8 mouse cellular contexts compared by ENCODE assay signal in the genomic region with DNA sequence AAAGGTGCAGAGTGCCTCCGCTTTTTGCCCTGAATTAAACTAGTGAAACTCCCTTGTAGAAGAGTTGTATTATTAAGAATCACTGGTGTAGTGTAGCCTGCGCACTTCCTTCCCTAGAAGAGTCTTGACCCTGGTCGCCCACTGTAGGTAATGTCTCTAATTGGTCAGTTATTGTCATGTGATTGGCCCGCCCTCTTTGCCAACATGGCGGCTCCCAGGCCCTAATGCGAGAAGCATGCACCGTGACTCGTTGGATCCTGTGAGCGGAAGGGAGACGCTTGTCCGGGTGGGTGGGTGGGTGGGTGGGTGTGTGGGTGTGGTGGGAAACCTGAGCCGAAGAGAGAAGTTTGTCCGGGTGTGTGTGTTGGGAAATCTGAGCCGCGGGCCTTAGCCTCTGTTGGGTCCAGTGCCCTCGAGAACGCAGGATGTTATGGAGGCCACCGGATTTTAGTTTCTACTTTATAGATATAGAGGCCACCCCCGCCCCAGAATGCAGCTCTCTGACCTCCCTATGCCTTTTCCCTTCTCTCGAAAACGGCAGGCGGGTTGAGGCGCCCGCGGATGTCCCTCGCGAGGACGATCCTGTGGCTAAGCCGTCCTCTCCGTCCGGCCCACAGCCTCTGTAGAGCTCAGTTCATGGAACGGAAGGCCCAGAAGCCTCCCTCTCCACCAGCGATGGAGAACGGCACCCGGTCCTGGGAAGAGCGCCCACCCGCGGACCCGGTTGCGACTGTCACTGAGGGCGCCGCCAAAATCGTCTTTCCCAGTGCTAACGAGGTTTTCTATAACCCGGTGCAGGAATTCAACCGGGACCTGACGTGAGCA. TPM values are rescaled to one million over a fixed set of nuclear protein-coding genes. Genes with fewer than 3 reads are reported as not detected.
DNase-seq lines count a peak whose midpoint lies in the region; ATAC-seq and TF ChIP-seq lines count a peak whose summit lies in the region.

No protein-coding gene starts in this region.

- no peaks in the 10 kb centered on the region for H3K27me3 ChIP-seq in G1E (ENCODE audit: insufficient read depth, low read length)
- no peaks in the 10 kb centered on the region for H3K27me3 ChIP-seq in forebrain, postnatal 0 days (ENCODE audit: insufficient read depth, low read length)
- H3K27me3 ChIP-seq in lung, embryonic 15.5 days, result no peaks in the 10 kb centered on the region
- no peaks in the 10 kb centered on the region for H3K27me3 ChIP-seq in thymus, adult 2 months (ENCODE audit: control insufficient read depth, insufficient read depth, low read length)

- peaks cover 57% of the 10 kb centered on the region for H3K36me3 ChIP-seq in G1E (replicated peaks)
- 0 out of 2 replicates have a peak, but pooled peaks cover 5% of the 10 kb centered on the region for H3K36me3 ChIP-seq in forebrain, postnatal 0 days (ENCODE audit: insufficient read depth)
- H3K36me3 ChIP-seq in lung, embryonic 15.5 days, result peaks cover 18% of the 10 kb centered on the region
- H3K36me3 ChIP-seq in thymus, adult 2 months (ENCODE audit: control insufficient read depth, insufficient read depth, low read length), result no peaks in the 10 kb centered on the region

- WGBS in forebrain, postnatal 0 days, result 2% methylated on average over 47 of the region's 47 CpGs
- under 1% methylated on average over 47 of the region's 47 CpGs for whole genome bisulfite sequencing in lung, embryonic 15.5 days
- under 1% methylated on average over 47 of the region's 47 CpGs for WGBS in thymus, adult 2 months

- H3K9ac ChIP-seq in forebrain, postnatal 0 days, result peak overlapping the region; percentile 68
- H3K9ac ChIP-seq in lung, embryonic 15.5 days, result peak overlapping the region; percentile 75

- 0 out of 2 replicates have a peak, but pooled peaks have one; percentile 17 for TF ChIP-seq POLR2A in thymus, adult 2 months (IDR thresholded peaks at IDR 0.05; ENCODE audit: control insufficient read depth, extremely low read depth, insufficient read depth, low read length, poor library complexity)

- H3K9me3 ChIP-seq in G1E (replicated peaks), result no peaks in the 10 kb centered on the region
- H3K9me3 ChIP-seq in forebrain, postnatal 0 days (ENCODE audit: low read length), result no peaks in the 10 kb centered on the region
- no peaks in the 10 kb centered on the region for H3K9me3 ChIP-seq in lung, embryonic 15.5 days

- peak overlapping the region; percentile 88 for H3K4me3 ChIP-seq in G1E (ENCODE audit: low read depth, low read length)
- peak overlapping the region; percentile 78 for H3K4me3 ChIP-seq in forebrain, postnatal 0 days (ENCODE audit: low read depth, low read length)
- peak overlapping the region; percentile 91 for H3K4me3 ChIP-seq in lung, embryonic 15.5 days
- peak overlapping the region; percentile 44 for H3K4me3 ChIP-seq in thymus, adult 2 months (ENCODE audit: control insufficient read depth, insufficient read depth, low read length)

- H3K4me2 ChIP-seq in forebrain, postnatal 0 days (ENCODE audit: low read depth), result peak overlapping the region; percentile 79
- peak overlapping the region; percentile 92 for H3K4me2 ChIP-seq in lung, embryonic 15.5 days

- H3K4me1 ChIP-seq in G1E (ENCODE audit: insufficient read depth, low read depth, low read length), result peaks cover 58% of the 10 kb centered on the region
- H3K4me1 ChIP-seq in forebrain, postnatal 0 days (ENCODE audit: insufficient read depth), result peaks cover 19% of the 10 kb centered on the region
- H3K4me1 ChIP-seq in lung, embryonic 15.5 days, result peaks cover 42% of the 10 kb centered on the region
- peaks cover 16% of the 10 kb centered on the region for H3K4me1 ChIP-seq in thymus, adult 2 months (replicated peaks; ENCODE audit: control insufficient read depth, insufficient read depth, low read length)

- DNase-seq in G1E (ENCODE audit: low spot score), result peak; percentile 61
- peak; percentile 93 to 95 for DNase-seq in cerebellum, adult 18-20 months
- peak; percentile 93 for DNase-seq in forebrain, postnatal 0 days
- DNase-seq in layer of hippocampus, adult 9-10 months (ENCODE audit: low spot score), result peak; percentile 93
- peak; percentile 85 for DNase-seq in ovary, adult 18-20 months (ENCODE audit: low spot score)
- peak; percentile 90 for DNase-seq in thymus, adult 2 months

- peak; percentile 37; the same call in 1 of the 2 replicates for ATAC-seq in G1E (ENCODE audit: extremely low read depth, insufficient number of reproducible peaks, low FRiP score, poor library complexity, severe bottlenecking)
- peak; percentile 93 for ATAC-seq in forebrain, postnatal 0 days
- peak; percentile 78 to 82 for ATAC-seq in hematopoietic stem cell, adult 5-6 weeks (replicated peaks in 1 of 2; ENCODE audit: insufficient read depth in 1 of 2, low FRiP score in 2 of 2, low TSS enrichment in 1 of 2, low read depth in 1 of 2, poor library complexity in 2 of 2, severe bottlenecking in 2 of 2)
- peak; percentile 84 for ATAC-seq in lung, embryonic 15.5 days (ENCODE audit: borderline replicate concordance, extremely low read depth, low FRiP score, low TSS enrichment)

- no peak for TF ChIP-seq CTCF in G1E (IDR thresholded peaks at IDR 0.05; ENCODE audit: low read depth, low read length)
- peak; percentile 40 for TF ChIP-seq CTCF in forebrain, postnatal 0 days (IDR thresholded peaks at IDR 0.05; ENCODE audit: low read depth)
- no peak for TF ChIP-seq CTCF in thymus, adult 2 months (IDR thresholded peaks at IDR 0.05; ENCODE audit: borderline replicate concordance, control insufficient read depth, extremely low read depth, insufficient read depth, low read length, poor library complexity)

- peak overlapping the region; percentile 66; the same call in 1 of the 2 replicates for H3K27ac ChIP-seq in forebrain, postnatal 0 days (ENCODE audit: low read depth, low read length)
- H3K27ac ChIP-seq in lung, embryonic 15.5 days, result peak overlapping the region; percentile 49; the same call in 1 of the 2 replicates
- H3K27ac ChIP-seq in thymus, adult 2 months (ENCODE audit: control insufficient read depth, insufficient read depth, low read length), result no peak overlapping the region

RNA-seq across cellular contexts. Expression of gene Nacc1, which starts 1.6 kb away (rescaled TPM):
- total RNA-seq in G1E (2014; fragmentation: Nextera tagmentation), result 120 and 125 TPM in 2 replicates
- total RNA-seq in G1E (2017), result 48.1 and 54.5 TPM in 2 replicates
- 207 and 224 TPM in 2 replicates for polyA plus RNA-seq in G1E (2012)
- 65.9 and 78.2 TPM in 2 replicates for total RNA-seq in forebrain, postnatal 0 days (2014; rRNA removed)
- polyA plus RNA-seq in forebrain, postnatal 0 days (2015; fragmentation: Nextera tagmentation; extraction: Ambion mirVana), result 14.6 and 14.7 TPM in 2 replicates
- total RNA-seq in hematopoietic stem cell, adult 5-6 weeks (2017), result 47.3 and 51.0 TPM in 2 replicates
- 20.2 and 21.6 TPM in 2 replicates for polyA plus RNA-seq in lung, embryonic 15.5 days (2015; fragmentation: Nextera tagmentation; extraction: Ambion mirVana)
- 155 and 182 TPM in 2 replicates for polyA plus RNA-seq in thymus, adult 2 months (2012; rRNA removed)

RNA-seq across cellular contexts. Expression of gene Trmt1, which starts 3.2 kb away (rescaled TPM):
- total RNA-seq in G1E (2014; fragmentation: Nextera tagmentation), result 63.3 and 64.9 TPM in 2 replicates
- 68.2 and 96.4 TPM in 2 replicates for total RNA-seq in G1E (2017)
- 244 and 260 TPM in 2 replicates for polyA plus RNA-seq in G1E (2012)
- total RNA-seq in forebrain, postnatal 0 days (2014; rRNA removed), result 89.5 and 94.8 TPM in 2 replicates
- 59.8 and 67.5 TPM in 2 replicates for polyA plus RNA-seq in forebrain, postnatal 0 days (2015; fragmentation: Nextera tagmentation; extraction: Ambion mirVana)
- 58.7 and 72.0 TPM in 2 replicates for total RNA-seq in hematopoietic stem cell, adult 5-6 weeks (2017)
- 57.5 and 58.4 TPM in 2 replicates for polyA plus RNA-seq in lung, embryonic 15.5 days (2015; fragmentation: Nextera tagmentation; extraction: Ambion mirVana)
- 169 and 181 TPM in 2 replicates for polyA plus RNA-seq in thymus, adult 2 months (2012; rRNA removed)

RNA-seq across cellular contexts. Expression of gene Lyl1, which starts 12.0 kb away (rescaled TPM):
- 136 and 138 TPM in 2 replicates for total RNA-seq in G1E (2014; fragmentation: Nextera tagmentation)
- 81.2 and 95.6 TPM in 2 replicates for total RNA-seq in G1E (2017)
- 550 and 561 TPM in 2 replicates for polyA plus RNA-seq in G1E (2012)
- total RNA-seq in forebrain, postnatal 0 days (2014; rRNA removed), result 2.2 and 2.7 TPM in 2 replicates
- 2.4 and 2.5 TPM in 2 replicates for polyA plus RNA-seq in forebrain, postnatal 0 days (2015; fragmentation: Nextera tagmentation; extraction: Ambion mirVana)
- total RNA-seq in hematopoietic stem cell, adult 5-6 weeks (2017), result 41.8 and 54.7 TPM in 2 replicates
- 11.9 and 12.1 TPM in 2 replicates for polyA plus RNA-seq in lung, embryonic 15.5 days (2015; fragmentation: Nextera tagmentation; extraction: Ambion mirVana)
- 7.1 and 7.5 TPM in 2 replicates for polyA plus RNA-seq in thymus, adult 2 months (2012; rRNA removed)

RNA-seq across cellular contexts. Expression of gene Ier2, which starts 26.7 kb away (rescaled TPM):
- total RNA-seq in G1E (2014; fragmentation: Nextera tagmentation) (60.5 and 64.9 TPM in 2 replicates), G1E (2017) (43.1 and 48.5 TPM in 2 replicates)
- polyA plus RNA-seq in G1E (2012), result 112 and 119 TPM in 2 replicates
- 4.8 and 8.5 TPM in 2 replicates for total RNA-seq in forebrain, postnatal 0 days (2014; rRNA removed)
- polyA plus RNA-seq in forebrain, postnatal 0 days (2015; fragmentation: Nextera tagmentation; extraction: Ambion mirVana), result 19.3 and 22.7 TPM in 2 replicates
- 105 and 115 TPM in 2 replicates for total RNA-seq in hematopoietic stem cell, adult 5-6 weeks (2017)
- 91.2 and 92.0 TPM in 2 replicates for polyA plus RNA-seq in lung, embryonic 15.5 days (2015; fragmentation: Nextera tagmentation; extraction: Ambion mirVana)
- 29.2 and 33.7 TPM in 2 replicates for polyA plus RNA-seq in thymus, adult 2 months (2012; rRNA removed)

RNA-seq across cellular contexts. Expression of gene G430095P16Rik, which starts 33.5 kb away (rescaled TPM):
- total RNA-seq in G1E (2014; fragmentation: Nextera tagmentation), result 39.9 and 54.3 TPM in 2 replicates
- total RNA-seq in G1E (2017), result 11.0 and 11.3 TPM in 2 replicates
- polyA plus RNA-seq in G1E (2012), result 35.2 and 42.7 TPM in 2 replicates
- total RNA-seq in forebrain, postnatal 0 days (2014; rRNA removed), result not detected in 2 replicates
- polyA plus RNA-seq in forebrain, postnatal 0 days (2015; fragmentation: Nextera tagmentation; extraction: Ambion mirVana), result 0.56 and 1.0 TPM in 2 replicates
- 5.7 and 11.4 TPM in 2 replicates for total RNA-seq in hematopoietic stem cell, adult 5-6 weeks (2017)
- polyA plus RNA-seq in lung, embryonic 15.5 days (2015; fragmentation: Nextera tagmentation; extraction: Ambion mirVana), result 3.4 and 4.4 TPM in 2 replicates
- 1.8 and 2.6 TPM in 2 replicates for polyA plus RNA-seq in thymus, adult 2 months (2012; rRNA removed)

Comparison
In these comparisons a context has a peak if more than half of its experiments do, and no peak if none do; other contexts are left out.
1. ATAC-seq: peak in every context shown above with its lines; median percentile 93 in forebrain, postnatal 0 days; 84 in lung, embryonic 15.5 days; 80 in hematopoietic stem cell, adult 5-6 weeks; 37 in G1E.
2. RNA of gene Lyl1, which starts 12.0 kb away (polyA plus RNA-seq): 550 to 561 TPM in G1E; 11.9 to 12.1 TPM in lung, embryonic 15.5 days, 7.1 to 7.5 TPM in thymus, adult 2 months and 2.4 to 2.5 TPM in forebrain, postnatal 0 days; every median in the first group is over 10 times any median in the second.
3. Peak in every context shown above with its lines, with median percentiles within 50 percentile points of each other: DNase-seq and H3K4me3 ChIP-seq.